25 mouse cellular contexts compared by ENCODE assay signal in the genomic region with DNA sequence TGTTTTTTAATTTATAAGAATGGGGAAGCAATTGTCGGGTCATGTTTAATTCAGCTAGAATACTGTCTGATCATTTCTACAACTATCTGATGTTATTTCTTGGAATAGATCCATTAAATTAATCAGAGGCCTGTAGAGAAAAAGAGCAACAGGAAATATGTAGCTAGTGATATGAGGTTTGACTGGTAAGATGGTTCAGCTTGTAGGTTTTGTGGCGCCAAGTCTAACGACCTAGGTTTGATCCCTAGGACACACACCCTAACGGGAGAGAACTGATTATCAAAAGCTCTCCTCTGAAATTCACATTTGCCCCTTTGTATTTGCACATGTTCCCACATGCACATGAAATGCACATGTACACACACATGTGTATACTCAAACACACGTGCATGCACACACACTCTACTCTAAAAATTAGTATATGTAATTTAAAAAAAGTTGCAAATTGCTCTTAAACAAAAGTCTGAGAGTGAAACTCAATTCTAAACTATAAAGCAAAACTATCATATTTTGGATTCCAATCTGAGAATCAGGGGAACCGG. TPM values are rescaled to one million over a fixed set of nuclear protein-coding genes. Genes with fewer than 3 reads are reported as not detected.
A peak's percentile ranks its signal among the peaks of the same experiment; 100 is the strongest.
DNase-seq lines count a peak whose midpoint lies in the region; ATAC-seq lines count a peak whose summit lies in the region.
"Had no signal": no experiment of that assay in that cellular context is flagged by ENCODE, and none has a peak within 500 bp of the region (broad histone marks: within the 10 kb centered on the region; RNA-seq: fewer than 3 reads in every experiment).

No protein-coding gene starts in this region.

- H3K27me3 ChIP-seq in midbrain, embryonic 11.5 days (ENCODE audit: control insufficient read depth, insufficient read depth, low read length), result no peaks in the 10 kb centered on the region
- no peaks in the 10 kb centered on the region for H3K27me3 ChIP-seq in midbrain, embryonic 13.5 days
- H3K27me3 ChIP-seq: embryonic facial prominence, embryonic 13.5 days; embryonic facial prominence, embryonic 15.5 days; forebrain, embryonic 12.5 days had no signal

- DNase-seq in midbrain, embryonic 11.5 days (ENCODE audit: low spot score, missing footprints), result peak; percentile 51
- peak; percentile 41 for DNase-seq in MEL-GATA-1-ER (ENCODE audit: extremely low read depth, low read depth)
- no peak for DNase-seq in adrenal gland, adult 18-20 months (ENCODE audit: low spot score in 2 of 2)
- DNase-seq in heart, adult 18-20 months, result no peak
- no peak for DNase-seq in testis, postnatal 14 days (ENCODE audit: low spot score)
- DNase-seq: adrenal gland, adult 8-10 months; adrenal gland, postnatal 14 days; adrenal gland, postnatal 36 days; cerebellum, adult 11-12 months; cerebellum, adult 2 months; cerebellum, adult 9-10 months; cerebellum, postnatal 10 days; cerebellum, postnatal 25 days; embryo, embryonic 11 days had no signal

- no peak for ATAC-seq in midbrain, embryonic 11.5 days (ENCODE audit: low FRiP score)
- no peak for ATAC-seq in midbrain, embryonic 13.5 days
- ATAC-seq in megakaryocyte progenitor cell, adult 5-6 weeks (replicated peaks; ENCODE audit: poor library complexity), result peak; percentile 62
- ATAC-seq: forebrain, embryonic 14.5 days; forebrain, embryonic 16.5 days had no signal

- H3K9me3 ChIP-seq in midbrain, embryonic 11.5 days (ENCODE audit: control insufficient read depth, low read length), result no peaks in the 10 kb centered on the region
- no peaks in the 10 kb centered on the region for H3K9me3 ChIP-seq in midbrain, embryonic 13.5 days
- H3K9me3 ChIP-seq: embryonic facial prominence, embryonic 15.5 days; forebrain, embryonic 10.5 days; forebrain, embryonic 12.5 days had no signal

- no peak overlapping the region for H3K9ac ChIP-seq in midbrain, embryonic 11.5 days (ENCODE audit: low read length)
- no peak overlapping the region for H3K9ac ChIP-seq in midbrain, embryonic 13.5 days (replicated peaks)
- H3K9ac ChIP-seq: embryonic facial prominence, embryonic 13.5 days; embryonic facial prominence, embryonic 15.5 days; forebrain, embryonic 12.5 days had no signal

- H3K36me3 ChIP-seq in midbrain, embryonic 11.5 days (ENCODE audit: control insufficient read depth, insufficient read depth, low read length), result no peaks in the 10 kb centered on the region
- H3K36me3 ChIP-seq in midbrain, embryonic 13.5 days, result no peaks in the 10 kb centered on the region
- H3K36me3 ChIP-seq: embryonic facial prominence, embryonic 13.5 days; embryonic facial prominence, embryonic 15.5 days; forebrain, embryonic 10.5 days; forebrain, embryonic 12.5 days had no signal

- H3K4me3 ChIP-seq in midbrain, embryonic 11.5 days (ENCODE audit: low read depth, low read length), result no peak overlapping the region
- no peak overlapping the region for H3K4me3 ChIP-seq in midbrain, embryonic 13.5 days (replicated peaks)
- H3K4me3 ChIP-seq: embryonic facial prominence, embryonic 13.5 days; embryonic facial prominence, embryonic 15.5 days; erythroblast, embryonic 14.5 days; forebrain, embryonic 10.5 days; forebrain, embryonic 12.5 days had no signal

- H3K27ac ChIP-seq in midbrain, embryonic 11.5 days (ENCODE audit: low read depth, low read length), result no peak overlapping the region
- H3K27ac ChIP-seq in midbrain, embryonic 13.5 days, result no peak overlapping the region
- H3K27ac ChIP-seq: embryonic facial prominence, embryonic 13.5 days; embryonic facial prominence, embryonic 15.5 days; forebrain, embryonic 10.5 days; forebrain, embryonic 12.5 days had no signal

- 92% methylated on average over 6 of the region's 6 CpGs for WGBS in midbrain, embryonic 11.5 days
- WGBS in midbrain, embryonic 13.5 days, result 94% methylated on average over 6 of the region's 6 CpGs

- H3K4me2 ChIP-seq in midbrain, embryonic 11.5 days, result no peak overlapping the region
- no peak overlapping the region for H3K4me2 ChIP-seq in midbrain, embryonic 13.5 days (replicated peaks)
- H3K4me2 ChIP-seq: embryonic facial prominence, embryonic 13.5 days; embryonic facial prominence, embryonic 15.5 days; forebrain, embryonic 12.5 days had no signal

- no peaks in the 10 kb centered on the region for H3K4me1 ChIP-seq in midbrain, embryonic 11.5 days (ENCODE audit: control insufficient read depth, insufficient read depth, low read length)
- H3K4me1 ChIP-seq in midbrain, embryonic 13.5 days (replicated peaks), result no peaks in the 10 kb centered on the region
- H3K4me1 ChIP-seq: embryonic facial prominence, embryonic 13.5 days; embryonic facial prominence, embryonic 15.5 days; forebrain, embryonic 10.5 days; forebrain, embryonic 12.5 days had no signal

RNA-seq across cellular contexts. Expression of a gene that starts 26.2 kb away (rescaled TPM):
- not detected in 2 replicates for polyA plus RNA-seq in midbrain, embryonic 11.5 days (2014; fragmentation: Nextera tagmentation; extraction: Ambion mirVana)
- polyA plus RNA-seq in midbrain, embryonic 13.5 days (2015; fragmentation: Nextera tagmentation; extraction: Ambion mirVana), result not detected in 2 replicates
- total RNA-seq in megakaryocyte progenitor cell, adult 5-6 weeks (2015), result not detected in 2 replicates
- not detected in 2 replicates for total RNA-seq in megakaryocyte progenitor cell, adult 5-6 weeks (2017)
- not detected for total RNA-seq in adrenal gland, adult 18-20 months (2021)
- not detected for total RNA-seq in heart, adult 18-20 months (2021)
- total RNA-seq: adrenal gland, adult 8-10 months; adrenal gland, postnatal 14 days; adrenal gland, postnatal 36 days; ES-E14 had no signal
- polyA plus RNA-seq: cerebellum, adult 2 months; embryonic facial prominence, embryonic 11.5 days; embryonic facial prominence, embryonic 13.5 days; embryonic facial prominence, embryonic 15.5 days; erythroblast, embryonic 14.5 days; forebrain, embryonic 10.5 days; forebrain, embryonic 12.5 days; forebrain, embryonic 14.5 days; forebrain, embryonic 16.5 days had no signal

RNA-seq across cellular contexts. Expression of a gene that starts 59.9 kb away (rescaled TPM):
- polyA plus RNA-seq in midbrain, embryonic 11.5 days (2014; fragmentation: Nextera tagmentation; extraction: Ambion mirVana), result 0.33 and 1.2 TPM in 2 replicates
- polyA plus RNA-seq in midbrain, embryonic 13.5 days (2015; fragmentation: Nextera tagmentation; extraction: Ambion mirVana), result 0.36 and 0.49 TPM in 2 replicates
- 0.30 TPM in 1 of 2 replicates, not detected in the other for total RNA-seq in megakaryocyte progenitor cell, adult 5-6 weeks (2015)
- total RNA-seq in megakaryocyte progenitor cell, adult 5-6 weeks (2017), result not detected in 2 replicates
- 10 to 100 TPM; 15.5 to 18.1 TPM for total RNA-seq in adrenal gland, adult 18-20 months (2021)
- total RNA-seq in heart, adult 18-20 months (2021), result 10 to 100 TPM; 24.2 to 28.6 TPM
- polyA plus RNA-seq: erythroblast, embryonic 14.5 days had no signal

Comparison
In these comparisons a context has a peak if more than half of its experiments do, and no peak if none do; other contexts are left out.
1. DNase-seq: peak in midbrain, embryonic 11.5 days (single experiment) and MEL-GATA-1-ER (single experiment); none in adrenal gland, adult 18-20 months (0 of 2), heart, adult 18-20 months (0 of 2) and testis, postnatal 14 days (single experiment).
2. RNA of a gene that starts 59.9 kb away (total RNA-seq): 24.2 to 28.6 TPM in heart, adult 18-20 months and 15.5 to 18.1 TPM in adrenal gland, adult 18-20 months; 0.30 TPM in megakaryocyte progenitor cell, adult 5-6 weeks; every median in the first group is over 10 times any median in the second.